Mouse (Mus musculus) heart, adult 2 months (tissue): Measurements from ENCODE around the gene Anxa2. TPM values are rescaled to one million over a fixed set of nuclear protein-coding genes. Genes with fewer than 3 reads are reported as not detected.
A peak's percentile ranks its signal among the peaks of the same experiment; 100 is the strongest.

Source experiments
- DNase-seq, 2 experiments: peaks; one replicate each; pipeline ENCODE4 v3.0.0; 2021
- H3K27ac ChIP-seq: fragments of 200-600 bp; 2 replicates; pipeline ENCODE4 v1.8.1; 2022
- H3K27me3 ChIP-seq: fragments of 200-500 bp; 2 replicates; pipeline ENCODE4 v1.6.1; 2012; ENCODE audit warnings: mild to moderate bottlenecking, low read length, inconsistent platforms, mixed read lengths; ENCODE audit not compliant: control insufficient read depth, insufficient read depth
- H3K36me3 ChIP-seq: fragments of 200-500 bp; 2 replicates; pipeline ENCODE4 v1.6.1; 2012; ENCODE audit warnings: low read length, inconsistent platforms; ENCODE audit not compliant: control insufficient read depth, insufficient read depth
- H3K4me1 ChIP-seq: fragments of 200-500 bp; 2 replicates; pipeline ENCODE4 v1.6.1; 2011; ENCODE audit warnings: low read length; ENCODE audit not compliant: control insufficient read depth, insufficient read depth
- H3K4me3 ChIP-seq: fragments of 200-600 bp; 2 replicates; pipeline ENCODE4 v1.8.1; 2022
- H3K79me2 ChIP-seq: fragments of 200-500 bp; replicated peaks from 2 replicates; pipeline ENCODE4 v1.6.1; 2012; ENCODE audit warnings: mild to moderate bottlenecking, inconsistent platforms, low read length, moderate library complexity, mixed read lengths; ENCODE audit not compliant: control insufficient read depth, insufficient read depth
- H3K9ac ChIP-seq: fragments of 200-500 bp; 2 replicates; pipeline ENCODE4 v1.6.1; 2012; ENCODE audit warnings: low read depth, mild to moderate bottlenecking, control low read depth, inconsistent platforms, low read length, mixed read lengths
- CTCF ChIP-seq: fragments of 200-600 bp; IDR thresholded peaks from 2 replicates; pipeline ENCODE4 v1.8.1; 2022; ENCODE audit warnings: antibody characterized with exemption, mild to moderate bottlenecking, moderate library complexity
- EP300 ChIP-seq: fragments of 200-500 bp; IDR thresholded peaks from 2 replicates; pipeline ENCODE4 v1.6.1; 2011; ENCODE audit warnings: low read depth, low read length, control low read depth; ENCODE audit not compliant: insufficient read depth
- POLR2A ChIP-seq: fragments of 200-500 bp; IDR thresholded peaks from 2 replicates; pipeline ENCODE4 v1.6.1; 2011; ENCODE audit warnings: mild to moderate bottlenecking, low read depth, low read length, control low read depth; ENCODE audit not compliant: insufficient read depth
- WGBS: fragments of 180-500 bp; shearing (Covaris S2); methylation state at CpG from one replicate; pipeline ENCODE4 v1.1.7; 2018; 5-methylcytosine and 5-hydroxymethylcytosine counted together
- intact Hi-C: fragments of 180-260 bp; cut with DNase I; formaldehyde crosslinking; loops from one replicate; pipeline ENCODE4 v1.15.1; 2025
- polyA plus RNA-seq: library from polyadenylated mRNA; depleted of rRNA; stranded (reverse); fragments of >200 nt; gene quantifications from 2 replicates; pipeline ENCODE4 v1.2.3, GENCODE M21; 2012
- total RNA-seq, 2 experiments: library from RNA; stranded (reverse); gene quantifications; 2 replicates each; pipeline ENCODE4 v1.2.3; 2021

Anxa2 gene
- total and polyA plus RNA-seq, 3 experiments = 59.7 to 97.4 (median 72.5) TPM

- no peaks in the 10 kb centered on the region for H3K27me3 ChIP-seq
- DNase-seq = no peak
- no peak overlapping the region for H3K27ac ChIP-seq
- intact Hi-C loops = no loop called here
- H3K36me3 ChIP-seq = peaks cover 6% of the 10 kb centered on the region; the same call in 1 of the 2 replicates
- whole genome bisulfite sequencing = 97% methylated on average over 10 of the region's 10 CpGs
- peaks cover 15% of the 10 kb centered on the region for H3K4me1 ChIP-seq
- H3K9ac ChIP-seq = no peak overlapping the region
- no peak overlapping the region for H3K4me3 ChIP-seq
- no peaks in the 10 kb centered on the region for H3K79me2 ChIP-seq
- TF ChIP-seq POLR2A (no peak), EP300 (no peak), CTCF (no peak)
Measured at GRCm38 (mm10) chr9:69451886-69452810, 1.3 kb upstream of the Anxa2 start.

GRCm38 (mm10) chr9:69453901-69454666, 664 bp downstream of the Anxa2 start:
- intact Hi-C loops = no loop called here
- H3K79me2 ChIP-seq = peaks cover under 1% of the 10 kb centered on the region; the same call in 1 of the 2 replicates
- H3K27ac ChIP-seq = peak overlapping the region; percentile 96
- no peaks in the 10 kb centered on the region for H3K27me3 ChIP-seq
- H3K9ac ChIP-seq = peak overlapping the region; percentile 88
- DNase-seq = peak; percentile 41 to 50
- H3K4me1 ChIP-seq = peaks cover 30% of the 10 kb centered on the region
- no peak for TF ChIP-seq EP300
- no peak for TF ChIP-seq CTCF
- TF ChIP-seq POLR2A = no peak
- 6% methylated on average over 32 of the region's 32 CpGs for WGBS
- H3K4me3 ChIP-seq = peak overlapping the region; percentile 91
- H3K36me3 ChIP-seq = peaks cover 14% of the 10 kb centered on the region

GRCm38 (mm10) chr9:69454691-69455090, 1.3 kb downstream of the Anxa2 start:
- Histone ChIP-seq H3K36me3 (peaks cover 14% of the 10 kb centered on the region), H3K4me1 (peaks cover 34% of the 10 kb centered on the region), H3K4me3 (peak overlapping the region; percentile 91), H3K27ac (peak overlapping the region; percentile 96), H3K79me2 (peaks cover 5% of the 10 kb centered on the region; the same call in 1 of the 2 replicates), H3K9ac (peak overlapping the region; percentile 88), H3K27me3 (no peaks in the 10 kb centered on the region)
- no peak for DNase-seq
- intact Hi-C loops = no loop called here
- WGBS = 30% methylated on average over 4 of the region's 4 CpGs
- no peak for TF ChIP-seq CTCF
- TF ChIP-seq POLR2A = no peak
- TF ChIP-seq EP300 = no peak

GRCm38 (mm10) chr9:69455391-69455790, 2.0 kb downstream of the Anxa2 start:
- 19% methylated on average over 4 of the region's 4 CpGs for WGBS
- peak; percentile 50 to 65 for DNase-seq
- TF ChIP-seq CTCF (no peak), POLR2A (0 out of 2 replicates have a peak, but pooled peaks have one; percentile 65), EP300 (peak; percentile 52; the same call in 1 of the 2 replicates)
- Histone ChIP-seq H3K9ac (no peak overlapping the region), H3K4me3 (peak overlapping the region; percentile 12; the same call in 1 of the 2 replicates), H3K4me1 (peaks cover 36% of the 10 kb centered on the region), H3K36me3 (peaks cover 14% of the 10 kb centered on the region), H3K79me2 (peaks cover 5% of the 10 kb centered on the region; the same call in 1 of the 2 replicates), H3K27ac (peak overlapping the region; percentile 96), H3K27me3 (no peaks in the 10 kb centered on the region)
- intact Hi-C loops = no loop called here

- Histone ChIP-seq H3K79me2 (peaks cover 5% of the 10 kb centered on the region; the same call in 1 of the 2 replicates), H3K4me3 (peak overlapping the region; percentile 2; the same call in 1 of the 2 replicates), H3K36me3 (peaks cover 14% of the 10 kb centered on the region), H3K27me3 (no peaks in the 10 kb centered on the region), H3K4me1 (peaks cover 38% of the 10 kb centered on the region), H3K27ac (peak overlapping the region; percentile 96), H3K9ac (no peak overlapping the region)
- 52% methylated on average over 15 of the region's 15 CpGs for WGBS
- TF ChIP-seq EP300 = peak; percentile 90
- TF ChIP-seq POLR2A = no peak
- no peak for TF ChIP-seq CTCF
- DNase-seq = peak; percentile 44 to 45
- intact Hi-C loops = loop anchor here (1.0 to 2.0 kb wide), 2 partner anchors 16 to 21 kb away; no protein-coding TSS in a partner anchor
Measured at GRCm38 (mm10) chr9:69456406-69457075, 3.1 kb downstream of the Anxa2 start.
